Mouse (Mus musculus) liver, adult (tissue): ENCODE results near the gene Abhd16a.

Experiments
- GATA4 ChIP-seq: IDR thresholded peaks from 2 replicates; pipeline ENCODE4 v1.6.1; 2014; ENCODE audit warnings: mild to moderate bottlenecking, low read length; ENCODE audit not compliant: insufficient replicate concordance

Abhd16a gene

DNA sequence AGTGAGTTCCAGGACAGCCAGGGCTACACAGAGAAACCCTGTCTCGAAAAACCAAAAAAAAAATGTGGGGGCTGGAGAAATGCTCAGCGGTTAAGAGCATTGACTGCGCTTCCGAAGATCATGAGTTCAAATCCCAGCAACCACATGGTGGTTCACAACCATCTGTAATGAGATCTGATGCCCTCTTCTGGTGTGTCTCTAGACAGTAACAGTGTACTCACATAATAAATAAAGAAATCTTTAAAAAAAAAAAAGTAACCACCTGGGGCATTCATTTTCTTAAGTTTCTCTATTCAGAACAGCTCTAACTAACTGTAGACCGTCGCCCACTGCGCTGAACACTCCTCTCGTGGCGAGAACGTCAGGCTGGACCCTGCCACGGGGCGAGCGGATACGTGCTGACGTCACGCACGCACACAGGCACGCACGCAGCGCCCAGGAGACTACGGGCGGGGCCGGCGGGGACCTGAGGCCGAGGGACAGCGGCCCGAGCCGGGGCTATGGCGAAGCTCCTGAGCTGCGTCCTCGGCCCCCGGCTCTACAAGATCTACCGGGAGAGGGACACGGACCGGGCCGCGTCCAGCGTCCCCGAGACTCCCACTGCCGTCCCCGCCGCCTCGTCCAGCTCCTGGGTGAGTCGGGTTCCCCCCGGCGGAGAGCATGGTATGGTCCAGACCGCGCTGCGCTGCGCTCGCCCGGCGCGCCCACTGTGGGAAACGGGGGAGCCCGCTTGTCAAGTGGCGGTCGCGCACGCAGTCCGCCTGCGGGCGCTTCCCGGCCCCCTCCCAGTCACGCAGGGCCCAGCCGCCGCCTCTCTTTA lies at the start of gene Abhd16a:
Abhd16a (plus strand) TSS at position 439 of the 820 bp plus-strand sequence.
- TF ChIP-seq GATA4, result peak; percentile 35; the same call in 1 of the 2 replicates

DNA sequence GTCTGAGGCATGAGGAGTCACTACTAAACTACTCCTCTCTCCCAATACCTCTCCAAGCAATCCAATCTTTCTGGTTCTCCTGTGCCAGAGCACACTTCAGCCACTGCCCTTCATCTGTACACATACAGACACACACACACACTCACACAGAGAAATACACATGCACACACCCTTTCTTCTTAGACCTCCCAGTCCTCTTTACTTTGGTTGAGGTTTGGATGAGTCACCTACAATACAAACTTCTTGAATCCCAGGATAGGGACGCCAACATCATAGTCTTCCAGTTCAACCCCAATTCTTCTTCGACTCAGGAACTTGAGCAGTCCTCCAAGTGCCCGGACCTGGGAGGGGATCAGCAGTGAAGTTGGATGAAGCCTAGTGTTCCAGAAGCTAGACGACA lies 45.3 kb upstream of the Abhd16a start:
- TF ChIP-seq GATA4, result no peak

DNA sequence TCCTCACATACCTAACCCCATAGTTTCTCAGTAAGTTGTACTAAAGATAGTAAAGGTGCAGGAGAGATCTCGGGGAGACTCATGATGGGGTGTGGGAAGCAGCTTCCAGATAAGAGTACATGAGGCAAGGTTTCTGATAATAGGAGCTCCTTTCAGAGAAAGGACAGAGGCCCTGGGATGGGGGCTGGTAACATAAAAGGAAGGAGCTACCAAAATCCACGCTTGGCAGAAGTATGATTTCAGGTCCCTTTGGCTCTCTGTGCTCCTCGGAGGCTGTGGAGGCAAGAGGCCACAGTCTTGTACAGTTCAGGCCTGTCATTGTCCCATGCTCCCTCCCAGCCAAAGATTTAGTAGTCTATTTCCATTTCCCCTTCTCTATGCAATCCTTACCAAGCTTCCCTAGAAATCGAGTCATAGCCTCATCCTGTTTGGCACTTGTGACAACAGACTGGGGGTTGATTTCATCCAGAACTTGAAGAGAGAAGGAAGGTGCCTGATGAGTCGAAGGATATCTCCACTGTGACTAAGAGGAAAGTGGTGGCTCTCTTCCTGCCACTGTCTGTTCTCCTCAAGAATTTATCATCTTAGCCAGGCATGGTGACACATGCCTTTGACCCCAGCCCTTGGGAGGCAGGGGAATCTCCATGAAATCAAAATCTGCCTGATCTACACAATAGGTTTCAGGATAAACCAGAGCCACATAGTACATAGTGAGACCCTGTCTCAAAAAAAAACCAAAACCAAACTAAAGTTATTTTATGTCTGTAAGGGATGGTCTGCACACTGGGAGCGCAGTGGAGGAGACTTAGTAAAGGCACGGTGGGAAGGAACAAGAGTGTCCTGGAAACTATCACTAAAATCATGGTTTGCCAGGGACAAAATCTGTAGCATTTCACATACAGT lies 43.9 kb upstream of the Abhd16a start:
- no peak for TF ChIP-seq GATA4

DNA sequence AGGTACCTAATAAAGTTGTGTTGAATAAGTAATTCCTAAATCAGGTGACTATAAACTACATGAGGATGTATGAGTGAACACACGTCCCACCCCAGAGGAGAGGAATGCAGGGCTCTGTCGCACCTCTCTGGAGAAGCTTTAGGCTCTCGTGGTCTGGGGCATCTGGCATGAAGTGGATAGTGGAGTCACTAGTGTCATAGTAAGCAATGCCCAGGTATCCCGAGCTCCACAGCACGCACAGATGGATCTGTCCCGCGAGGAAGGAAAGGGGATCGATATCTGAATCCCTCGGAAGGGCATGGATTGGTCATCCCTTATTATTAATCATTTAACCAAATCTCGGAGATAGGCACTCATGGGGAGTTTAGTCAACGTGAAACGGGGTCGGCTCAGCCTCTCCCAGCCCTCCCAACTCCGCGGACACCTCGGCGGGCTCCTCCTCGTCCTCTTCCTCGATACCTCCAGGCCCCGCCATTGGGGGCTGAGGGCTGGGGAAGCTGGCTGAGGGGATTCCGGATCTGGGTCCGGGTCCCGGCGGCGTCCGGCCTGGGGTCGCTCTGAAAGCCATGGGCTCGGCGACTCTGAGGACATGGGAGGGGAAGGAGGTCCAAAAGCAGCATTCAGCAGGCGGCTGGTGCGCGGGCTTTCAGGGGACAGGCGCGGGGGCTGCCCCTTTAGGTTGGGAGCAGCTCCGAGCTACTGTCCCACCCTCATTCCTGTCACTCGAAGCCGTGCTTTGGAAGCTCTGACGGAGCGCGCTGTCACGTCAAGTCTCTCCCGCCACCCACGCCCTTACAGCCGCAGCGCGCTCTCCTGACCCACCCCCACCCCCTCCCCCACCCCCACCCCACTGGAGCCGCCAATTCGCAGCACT lies 43.0 kb upstream of the Abhd16a start:
- TF ChIP-seq GATA4, result no peak

DNA sequence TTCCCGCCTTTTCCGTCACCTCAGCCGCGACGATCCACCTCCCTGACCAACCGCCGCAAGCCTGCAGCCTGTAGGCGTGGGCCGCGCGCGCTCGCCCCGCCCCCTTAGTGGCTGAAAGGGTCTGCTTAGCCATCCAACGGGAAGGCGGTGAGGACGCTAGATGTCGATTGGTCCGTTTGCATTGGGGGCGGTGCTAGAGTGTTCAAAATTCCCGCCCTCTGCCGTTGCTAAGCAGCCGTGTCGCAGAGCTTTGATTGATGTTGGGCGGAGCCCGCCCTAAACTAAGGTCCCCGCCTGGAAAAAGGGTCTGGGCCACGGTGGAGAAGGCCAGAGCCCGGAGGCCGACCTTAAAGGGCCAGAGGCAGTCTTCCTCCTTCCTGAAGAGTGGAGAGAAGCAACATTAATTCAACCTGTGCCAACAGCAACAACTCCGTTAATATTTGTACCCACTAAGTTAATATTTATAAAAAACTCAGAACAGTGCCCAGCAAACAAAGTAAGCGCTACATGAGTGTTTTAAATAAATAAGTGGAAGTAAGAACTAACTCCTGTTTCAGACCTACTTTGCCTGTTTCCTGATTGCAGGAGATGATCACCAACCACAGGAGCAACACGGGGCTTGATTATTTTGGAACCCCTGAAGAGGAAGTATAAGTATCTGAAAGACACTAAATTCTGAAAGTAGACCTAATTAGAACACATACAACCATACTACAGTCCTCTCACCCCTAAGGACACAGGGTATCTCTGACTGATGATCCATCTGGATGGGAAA lies 42.2 kb upstream of the Abhd16a start, which contains the start of gene Msh5:
Msh5 (minus strand) TSS at position 65 of the 775 bp plus-strand sequence.
- no peak; the same call in 1 of the 2 replicates for TF ChIP-seq GATA4

DNA sequence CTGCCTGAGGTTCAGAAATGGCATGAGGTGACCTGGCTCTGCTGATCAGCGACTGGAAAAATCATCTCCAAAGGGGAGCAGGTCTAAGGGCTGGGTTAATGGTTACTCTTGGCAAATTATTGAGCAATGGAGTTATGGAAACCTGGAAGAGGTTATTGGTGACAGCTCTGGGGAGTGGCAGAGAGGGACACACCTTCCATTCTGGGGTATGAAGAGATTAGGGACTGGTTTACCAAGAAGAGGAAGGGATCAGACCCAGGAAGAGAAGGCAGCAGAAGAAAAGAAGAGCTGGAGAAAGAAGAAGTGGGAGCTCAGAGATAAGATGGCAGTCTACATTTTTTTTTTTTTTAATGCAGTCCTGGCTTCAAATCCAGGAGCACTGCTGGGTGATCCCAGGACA lies 41.4 kb upstream of the Abhd16a start:
- TF ChIP-seq GATA4, result no peak

DNA sequence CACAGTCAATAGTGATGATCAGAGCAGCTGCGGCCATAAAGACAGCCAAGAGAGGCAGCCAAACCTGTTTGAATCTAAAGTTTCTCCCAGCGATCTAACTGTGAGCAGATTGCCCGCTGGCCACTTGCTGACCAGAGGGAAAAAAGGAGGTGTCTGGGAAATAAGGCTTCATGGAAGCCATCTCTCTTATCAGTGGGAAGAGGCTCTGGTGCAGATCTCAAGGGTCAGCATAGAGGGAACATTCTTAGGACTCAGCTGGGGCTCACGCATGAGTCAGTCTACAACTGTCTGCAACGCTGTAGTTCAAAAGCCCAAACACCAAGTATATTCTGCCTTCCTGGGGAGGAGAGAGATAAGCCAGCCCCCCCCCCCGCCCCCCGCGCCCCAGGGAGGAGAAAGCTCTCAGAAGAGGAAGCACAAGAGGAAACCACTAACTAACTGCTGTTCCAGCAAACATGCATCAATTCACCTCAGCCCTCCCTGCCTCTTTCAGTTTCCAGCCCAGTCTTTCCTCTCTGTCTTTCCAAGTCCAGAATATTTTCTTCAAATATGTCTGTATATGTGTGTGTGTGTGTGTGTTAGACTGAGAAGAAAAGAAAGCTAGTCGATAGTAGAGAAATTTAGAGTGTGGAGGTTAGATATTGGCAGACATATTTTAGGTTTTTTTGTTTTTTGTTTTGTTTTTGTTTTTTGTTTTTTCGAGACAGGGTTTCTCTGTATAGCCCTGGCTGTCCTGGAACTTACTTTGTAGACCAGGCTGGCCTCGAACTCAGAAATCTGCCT lies 40.7 kb upstream of the Abhd16a start:
- TF ChIP-seq GATA4, result peak; percentile 82; the same call in 1 of the 2 replicates

DNA sequence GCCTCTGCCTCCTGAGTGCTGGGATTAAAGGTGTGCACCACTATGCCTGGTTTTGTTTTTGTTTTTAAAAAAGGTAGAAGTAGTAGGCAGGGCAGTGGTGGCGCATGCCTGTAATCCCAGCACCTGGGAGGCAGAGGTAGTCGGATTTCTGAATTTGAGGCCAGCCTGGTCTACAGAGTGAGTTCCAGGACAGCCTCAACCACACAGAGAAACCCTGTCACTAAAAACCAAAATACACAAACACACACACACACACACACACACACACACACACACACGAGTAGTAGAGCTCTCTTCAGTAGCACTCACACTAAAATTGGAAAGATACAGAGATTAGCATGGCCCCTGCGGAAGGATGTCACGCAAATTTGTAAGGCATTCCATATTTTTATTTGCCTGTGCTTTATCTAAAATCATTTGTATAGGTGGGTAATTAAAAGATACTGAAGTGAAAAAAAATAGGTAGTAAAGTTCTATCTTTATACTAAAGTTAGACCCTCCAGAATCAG lies 40.1 kb upstream of the Abhd16a start:
- no peak for TF ChIP-seq GATA4

DNA sequence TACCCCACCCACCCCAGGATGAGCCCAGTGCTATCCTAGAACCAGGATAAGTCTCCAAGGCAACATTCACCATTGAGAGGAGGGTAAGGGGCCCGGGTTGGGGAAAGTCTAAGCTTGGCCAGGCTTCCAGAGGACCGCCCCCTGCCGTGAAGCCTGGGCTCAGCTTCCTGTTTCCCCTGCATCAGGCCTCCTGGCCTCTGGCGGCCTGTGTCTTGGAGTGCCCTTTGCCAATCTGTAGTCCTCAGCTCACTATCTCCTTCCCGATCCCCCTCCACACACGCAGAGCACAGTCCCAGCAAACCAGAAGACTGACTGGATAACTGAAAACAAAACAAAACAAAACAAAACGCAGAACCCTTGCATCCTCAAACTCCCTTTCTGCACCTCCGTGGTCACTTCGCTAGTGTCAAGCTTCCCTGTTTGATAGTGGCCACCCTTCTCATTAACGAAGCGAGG lies 39.5 kb upstream of the Abhd16a start, which contains the start of gene Clic1:
Clic1 (plus strand) TSS at position 406 of the 456 bp plus-strand sequence.
- TF ChIP-seq GATA4, result peak; percentile 70; the same call in 1 of the 2 replicates

DNA sequence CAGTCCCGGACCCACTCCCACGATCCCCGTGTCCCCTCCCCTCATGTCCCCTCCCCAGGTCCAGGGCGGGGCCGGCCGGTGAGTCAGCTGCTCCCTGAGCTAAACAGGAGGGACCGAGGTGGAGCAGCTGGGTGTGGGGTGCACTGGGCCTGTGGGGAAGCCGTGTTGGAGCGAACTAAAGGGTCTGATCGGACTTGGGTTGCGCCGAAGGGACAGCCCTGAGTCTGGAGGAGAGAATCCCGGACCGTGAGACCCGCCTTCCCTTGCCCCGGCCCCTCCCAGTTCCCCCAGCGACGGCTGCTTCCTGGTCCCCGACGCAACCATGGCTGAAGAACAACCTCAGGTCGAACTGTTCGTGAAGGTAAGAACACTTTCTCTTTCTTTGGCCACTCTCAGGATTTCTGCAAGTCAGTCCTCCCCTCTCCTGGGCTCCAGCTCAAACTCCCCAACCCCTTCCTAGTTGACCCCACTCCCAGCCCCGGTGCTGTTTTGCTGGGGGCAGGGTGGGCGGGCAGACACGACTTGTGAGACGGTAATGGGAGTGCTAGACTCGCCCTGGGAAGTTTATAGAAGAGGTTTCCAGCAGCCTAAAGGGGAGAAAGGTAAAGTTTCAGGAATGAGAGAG lies 38.8 kb upstream of the Abhd16a start:
- no peak for TF ChIP-seq GATA4

DNA sequence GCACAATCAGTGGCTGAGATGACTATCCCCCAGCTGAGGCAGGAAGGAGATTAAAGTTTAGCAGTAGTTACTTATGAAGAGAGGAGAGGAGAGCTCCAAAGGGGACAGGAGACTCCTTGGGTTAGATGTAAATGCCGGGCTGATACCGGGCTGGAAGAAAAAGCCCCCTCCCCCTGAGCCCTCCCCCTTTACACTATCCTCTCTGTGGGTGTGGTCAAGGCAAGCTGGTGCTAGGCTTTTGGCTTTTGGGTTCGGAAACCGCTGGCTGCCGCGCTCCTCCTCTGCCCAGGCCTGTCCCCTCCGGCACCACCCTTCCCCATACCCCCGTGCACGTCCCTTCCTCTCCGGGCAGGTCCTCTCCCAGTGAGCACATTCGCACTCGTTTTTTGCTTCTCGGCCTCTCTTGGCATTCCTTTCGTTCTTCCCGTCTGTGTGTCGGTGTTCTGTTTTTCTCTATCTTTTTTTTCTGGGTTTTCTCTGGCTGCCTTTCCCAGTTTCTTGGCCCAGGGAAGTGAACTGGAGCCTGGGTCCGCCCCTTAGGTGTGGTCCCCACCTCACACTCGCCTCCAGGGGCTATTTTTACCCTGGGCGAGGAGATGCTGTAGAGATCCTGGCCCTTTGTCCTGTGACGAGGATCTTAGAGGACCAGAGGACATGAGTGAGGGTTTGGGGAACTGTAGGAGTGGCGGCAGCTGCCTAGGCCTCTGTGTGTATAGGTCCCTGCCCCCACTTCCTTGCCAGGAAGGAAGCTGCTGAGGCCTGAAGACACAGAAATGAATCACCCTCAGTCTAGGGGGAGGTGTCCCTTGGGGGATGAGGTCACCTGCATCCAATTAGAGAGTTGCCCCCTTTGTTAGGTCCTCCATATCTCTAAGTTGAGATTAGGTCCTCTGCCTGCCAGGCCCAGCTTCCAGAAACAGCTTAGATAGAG lies 37.6 kb upstream of the Abhd16a start:
- TF ChIP-seq GATA4, result peak; percentile 85; the same call in 1 of the 2 replicates
